Mouse (Mus musculus) bone marrow macrophage, adult 2 months (primary cell): ENCODE data around the gene Armc2.

Experiments used
- CTCF ChIP-seq: IDR thresholded peaks from 2 replicates; pipeline ENCODE4 v1.5.1; 2012; ENCODE audit warnings: low read depth, mild to moderate bottlenecking, low read length, moderate library complexity
- POLR2A ChIP-seq: IDR thresholded peaks from 2 replicates; pipeline ENCODE4 v1.6.1; 2012; ENCODE audit warnings: mild to moderate bottlenecking, low read depth, low read length, borderline replicate concordance

DNA sequence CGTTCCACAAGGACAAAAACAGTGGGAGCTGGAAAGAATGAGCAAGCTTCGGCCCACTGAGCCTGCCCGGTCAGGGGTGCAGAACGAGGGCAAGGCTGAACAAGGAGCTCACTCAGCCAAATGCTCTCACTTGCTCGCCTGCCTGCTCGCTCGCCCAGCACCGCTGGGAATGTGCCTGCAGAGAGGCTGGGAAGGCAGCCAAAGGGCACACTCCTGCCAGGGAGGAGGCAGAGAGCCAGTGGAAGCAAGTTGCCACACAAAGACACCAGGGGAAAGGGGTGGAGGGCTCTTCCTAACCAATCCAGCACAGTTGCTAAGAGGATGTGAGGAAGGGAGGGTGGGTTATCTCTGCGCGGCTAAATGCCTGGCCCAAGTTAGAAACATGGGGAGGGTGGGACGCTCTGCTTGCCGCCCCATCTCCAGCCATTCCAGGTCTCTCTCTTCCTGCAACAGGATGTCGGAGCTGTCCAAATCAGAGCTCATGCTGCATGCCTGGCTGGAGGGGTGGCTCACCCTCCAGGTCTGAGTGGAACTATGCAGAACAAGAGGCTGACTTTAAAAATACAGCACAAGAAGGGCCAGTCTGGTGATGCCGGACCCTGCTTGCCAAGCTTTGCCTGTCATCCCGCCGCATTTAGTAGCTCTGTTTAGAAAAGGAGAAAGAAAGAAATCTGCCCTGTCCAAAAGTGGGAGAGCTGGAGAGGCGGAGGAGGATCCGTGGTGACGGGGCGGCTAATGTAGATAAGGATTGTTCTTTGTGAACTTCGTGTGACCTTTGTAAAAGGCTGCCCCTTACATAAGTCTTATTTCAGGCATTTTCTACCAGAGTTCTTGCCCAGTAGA is 83.4 kb downstream of the Armc2 start:
- TF ChIP-seq POLR2A (no peak), CTCF (no peak)
